Mouse (Mus musculus) ZHBTc4 (cell line): ENCODE results near the gene Kmt5a.
A peak's percentile ranks its signal among the peaks of the same experiment; 100 is the strongest.

Experiments
- DNase-seq: peaks from one replicate; pipeline ENCODE4 v3.0.0-alpha.2; 2011; ENCODE audit warnings: low read depth, low spot score

The Kmt5a gene

DNA sequence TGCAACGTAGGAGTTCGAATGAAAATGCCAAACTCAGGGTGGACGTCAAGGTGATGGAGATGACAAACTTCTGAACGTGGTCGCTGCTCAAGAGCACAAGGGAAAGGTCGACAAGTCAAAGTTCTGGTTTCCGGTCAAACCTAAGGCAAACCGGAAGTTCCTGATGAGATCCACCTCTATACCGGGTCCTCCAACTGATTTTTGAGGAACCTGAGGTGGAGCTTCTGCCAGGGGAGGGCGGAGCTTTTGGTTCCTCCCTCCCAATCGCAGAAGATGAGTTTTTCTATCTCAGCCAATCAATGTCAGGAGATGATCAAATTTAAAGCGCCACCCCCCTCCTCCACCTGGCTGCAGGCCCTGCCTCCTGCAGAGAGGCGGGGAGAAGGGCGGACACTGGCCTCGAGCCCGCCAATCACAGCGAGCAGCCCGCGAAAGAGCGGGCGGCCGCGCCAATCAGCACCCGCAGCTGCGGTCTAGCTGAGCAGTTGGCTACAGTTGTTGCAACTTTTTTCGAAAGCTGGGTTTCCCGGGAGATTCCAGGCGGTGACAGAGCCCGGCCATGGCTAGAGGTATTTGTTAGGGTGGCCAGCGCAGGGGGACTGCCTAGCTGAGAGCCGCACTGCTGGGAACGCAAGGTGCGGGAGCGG, at the start of gene Kmt5a:
Kmt5a (plus strand) TSS at position 484 of the 647 bp plus-strand sequence.
- peak; percentile 99 for DNase-seq

GRCm38 (mm10) chr5:124392412-124392811, 47.3 kb upstream of the Kmt5a start:
- no peak for DNase-seq

GRCm38 (mm10) chr5:124393726-124394125, 46.0 kb upstream of the Kmt5a start:
- DNase-seq, result no peak

GRCm38 (mm10) chr5:124410808-124411207, 28.9 kb upstream of the Kmt5a start:
- peak; percentile 60 for DNase-seq

- DNase-seq, result no peak
Measured at GRCm38 (mm10) chr5:124412163-124412562, 27.6 kb upstream of the Kmt5a start.

- DNase-seq, result no peak
Measured at GRCm38 (mm10) chr5:124418903-124419302, 20.8 kb upstream of the Kmt5a start.

DNA sequence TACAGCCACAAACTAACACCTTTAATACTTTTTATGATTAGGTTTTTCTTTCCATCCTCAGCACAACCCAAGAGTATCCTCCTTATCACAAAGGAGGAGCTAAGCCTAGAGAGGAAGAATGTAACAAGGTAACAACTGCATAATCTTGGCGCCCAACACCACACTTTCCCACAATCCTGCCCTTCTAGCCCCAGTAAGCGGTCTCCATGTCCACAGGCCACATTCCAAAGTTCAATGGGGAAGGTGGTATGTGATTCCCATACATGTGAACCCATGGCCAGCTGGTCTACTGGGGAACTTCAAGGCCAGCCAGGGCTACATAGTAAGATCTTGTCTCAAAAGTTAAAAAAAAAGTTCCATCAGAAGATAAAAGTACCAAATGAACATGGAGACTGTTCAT, 17.9 kb upstream of the Kmt5a start:
- DNase-seq, result peak; percentile 15

- peak; percentile 72 for DNase-seq
Measured at GRCm38 (mm10) chr5:124424200-124424722, 15.5 kb upstream of the Kmt5a start.

DNA sequence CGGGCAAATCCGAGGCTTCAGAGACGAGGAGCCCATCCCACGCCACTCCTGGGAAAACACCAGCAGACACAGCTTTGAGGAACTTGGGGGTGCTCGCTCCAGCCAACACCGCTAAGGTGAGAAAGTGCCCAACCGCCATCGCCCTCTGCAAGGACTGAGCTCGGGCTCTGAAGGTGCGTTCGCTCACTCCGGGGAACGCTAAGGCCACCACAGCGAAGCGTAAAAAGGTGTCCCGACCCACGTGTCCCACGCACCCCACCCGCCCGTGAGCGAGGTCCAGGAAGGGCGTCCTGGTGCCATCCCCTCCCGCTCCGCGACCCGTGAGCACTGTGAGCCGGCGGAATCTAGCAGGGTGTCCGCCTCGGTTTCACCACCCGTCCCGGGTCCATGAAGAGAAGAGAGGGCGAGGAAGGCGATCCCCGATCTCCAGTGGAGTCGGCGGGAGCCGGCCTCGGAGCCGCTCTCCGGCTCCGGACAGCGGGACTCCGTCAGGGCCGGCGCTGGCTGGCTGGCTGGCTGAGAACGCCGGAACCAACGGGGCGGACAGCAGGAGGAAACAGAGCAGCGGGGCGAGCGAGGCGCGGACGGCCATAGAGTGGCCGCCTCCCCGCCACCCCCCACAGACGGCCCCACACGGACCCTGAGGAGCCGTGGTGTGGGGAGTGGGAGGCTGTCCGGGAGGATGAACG, 14.9 kb upstream of the Kmt5a start:
- no peak for DNase-seq

DNA sequence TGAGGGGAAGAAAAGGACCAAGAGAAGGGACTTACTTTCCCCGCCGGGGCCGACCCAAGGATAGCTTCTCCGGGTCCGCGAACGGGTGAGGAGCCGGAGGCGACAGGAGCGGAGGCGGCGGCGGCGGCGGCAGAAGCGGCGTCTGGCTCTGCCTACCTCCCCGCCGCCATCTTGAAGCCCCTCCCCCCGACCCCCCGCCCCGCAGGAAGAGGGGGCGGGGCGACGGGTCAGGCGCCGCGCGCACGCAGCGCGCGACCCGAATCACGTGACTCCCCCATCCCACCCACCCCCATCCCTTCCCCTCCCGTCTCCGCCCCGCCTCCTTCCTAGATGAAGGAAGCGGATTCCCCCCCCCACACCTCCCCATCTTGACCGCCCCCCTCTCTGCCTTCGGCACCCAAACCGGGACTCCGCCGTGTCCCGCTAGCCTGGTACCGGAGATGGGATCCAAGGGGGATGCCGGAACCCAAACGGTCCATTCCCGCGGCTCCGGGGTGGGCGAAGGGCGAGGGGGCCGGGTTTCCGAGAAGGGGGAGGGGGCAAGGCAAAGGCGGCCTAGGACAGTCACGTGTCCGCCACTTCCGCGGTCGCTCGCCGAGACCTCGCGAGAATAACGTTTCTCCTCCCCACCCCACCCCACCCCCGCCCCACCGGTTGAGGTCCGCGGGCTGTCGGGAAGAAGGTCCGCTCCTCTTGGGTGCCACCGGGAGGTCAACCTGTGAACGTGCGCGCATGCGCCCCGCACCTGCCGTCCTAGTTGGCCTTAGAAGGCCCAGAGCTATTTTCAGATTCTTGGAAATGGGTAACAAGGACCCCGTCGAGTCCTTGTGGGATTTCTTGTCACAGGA, 14.1 kb upstream of the Kmt5a start, which contains the start of gene Sbno1:
Sbno1 (minus strand) TSS at position 590 of the 848 bp plus-strand sequence.
- peak; percentile 99 for DNase-seq

DNA sequence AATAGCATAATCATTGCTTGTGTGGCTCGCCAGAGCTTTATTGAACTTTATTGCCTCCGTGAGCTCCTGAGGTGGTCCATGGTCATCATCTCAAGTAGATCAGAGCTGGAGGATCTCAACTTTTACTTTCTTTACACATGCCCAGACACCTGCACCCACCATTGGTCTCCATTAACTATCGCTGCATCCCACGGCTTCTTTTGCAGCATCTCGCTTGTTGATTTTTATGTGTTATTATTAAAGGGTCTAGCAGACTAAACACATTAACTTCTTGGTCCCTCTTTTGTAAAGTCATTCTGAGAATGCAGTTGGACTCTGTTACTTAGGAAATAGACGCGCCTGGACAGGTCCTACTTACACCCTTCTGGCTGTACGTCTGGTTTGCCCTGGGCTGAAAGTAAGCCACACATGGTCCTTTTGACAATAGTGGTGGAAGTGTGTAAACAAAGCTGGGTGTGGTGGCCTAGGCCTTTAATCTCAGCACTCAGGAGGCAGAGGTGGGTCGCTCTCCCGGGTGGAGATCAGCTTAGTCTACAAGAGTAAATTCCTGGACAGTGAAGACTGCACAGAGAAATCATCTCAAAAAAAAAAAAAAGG, 13.2 kb upstream of the Kmt5a start:
- DNase-seq, result peak; percentile 77

DNA sequence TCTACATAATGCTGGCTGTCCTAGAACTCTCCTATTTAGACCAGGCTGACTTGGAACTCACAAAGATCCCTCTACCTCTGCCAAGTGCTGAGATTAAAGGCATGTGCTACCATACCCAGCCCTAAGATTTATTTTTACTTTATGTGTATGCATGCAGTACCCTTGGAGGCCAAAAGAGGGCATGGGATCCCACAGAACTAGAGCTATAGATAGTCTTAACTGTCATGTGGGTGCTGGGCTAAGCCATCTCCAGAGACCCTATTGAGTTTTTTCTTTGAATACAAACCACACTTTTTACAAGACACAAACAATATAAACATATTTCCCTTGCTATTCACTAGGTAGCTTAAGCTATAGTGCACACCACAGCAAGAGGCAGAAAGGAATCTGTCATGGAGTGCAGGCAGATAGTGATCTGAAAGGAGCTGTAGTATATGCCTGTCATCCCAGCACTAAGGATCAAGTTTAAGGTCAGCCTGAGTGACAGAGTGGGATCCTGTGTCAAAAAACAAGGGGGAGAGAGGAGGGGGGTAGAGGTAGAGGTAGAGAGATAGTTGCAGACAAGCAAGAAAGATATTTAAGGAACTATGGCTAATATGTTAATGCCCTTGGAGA, 7.2 kb upstream of the Kmt5a start:
- DNase-seq, result peak; percentile 67

DNA sequence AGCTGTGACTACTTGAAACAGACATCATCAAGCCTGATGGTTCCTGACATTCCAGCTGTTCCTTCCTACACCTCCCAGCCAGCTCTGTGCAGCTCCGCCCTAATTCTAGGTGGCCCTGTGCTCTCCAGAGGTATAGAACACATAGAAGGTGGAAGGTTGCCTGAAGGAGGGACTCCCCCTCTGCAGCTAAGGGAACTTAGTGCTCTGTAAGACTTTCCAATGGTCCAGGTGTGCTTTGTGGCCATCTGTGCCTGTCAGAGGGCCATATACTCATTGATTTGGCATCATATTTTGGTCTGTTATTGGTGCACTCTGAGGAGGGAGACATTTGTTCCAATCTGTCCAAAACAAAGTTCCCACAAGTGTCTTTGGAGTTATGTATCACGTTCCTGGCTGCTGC, 6.7 kb upstream of the Kmt5a start:
- DNase-seq, result peak; percentile 36

GRCm38 (mm10) chr5:124438229-124438628, 1.5 kb upstream of the Kmt5a start:
- DNase-seq, result no peak

DNA sequence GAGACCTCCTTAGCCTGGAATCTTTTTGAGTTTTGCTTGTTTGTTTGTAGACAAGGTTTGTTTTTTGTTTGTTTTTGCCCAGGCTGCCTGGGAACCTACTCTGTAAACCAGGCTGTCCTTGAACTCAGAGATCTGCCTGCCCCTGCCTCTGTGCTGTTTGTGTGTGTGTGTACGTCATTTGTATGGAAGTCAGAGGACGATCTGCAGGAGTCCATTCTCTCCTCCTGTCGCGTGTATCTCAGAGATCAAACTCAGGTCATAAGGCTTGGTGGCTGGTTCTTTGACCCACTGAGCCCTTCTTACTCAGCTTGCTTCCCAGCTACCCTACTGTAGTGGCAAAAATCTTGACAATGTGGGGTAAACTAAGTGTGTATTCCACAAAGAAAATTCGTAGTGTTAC, 984 bp upstream of the Kmt5a start:
- DNase-seq, result no peak

GRCm38 (mm10) chr5:124440094-124440701, 468 bp downstream of the Kmt5a start:
- DNase-seq, result peak; percentile 74

DNA sequence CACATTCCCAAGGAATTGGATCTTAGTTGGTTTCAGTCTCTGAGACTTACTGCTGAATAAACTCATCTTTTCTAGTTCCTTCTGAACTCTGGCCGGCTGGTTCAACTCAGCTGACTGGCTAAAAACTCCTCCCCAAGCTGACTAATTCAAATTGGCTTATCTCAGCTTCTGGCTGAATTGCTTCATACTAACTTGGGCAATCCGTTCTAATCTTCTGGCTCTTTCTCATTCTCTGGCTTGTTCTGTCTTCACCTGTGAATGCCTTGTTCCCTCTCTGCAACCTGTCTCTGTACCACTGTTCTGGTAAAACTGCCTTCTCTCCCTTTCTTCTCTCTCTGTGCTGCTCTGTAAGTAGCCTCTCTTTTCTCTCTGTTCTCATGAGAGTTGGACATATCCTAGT, 2.9 kb downstream of the Kmt5a start:
- no peak for DNase-seq

GRCm38 (mm10) chr5:124444208-124444607, 4.5 kb downstream of the Kmt5a start:
- DNase-seq, result no peak

GRCm38 (mm10) chr5:124444661-124445561, 5.2 kb downstream of the Kmt5a start:
- peak; percentile 75 for DNase-seq
